Mouse (Mus musculus): ENCODE results near the gene Gm3164.
"Not testable (repeated sequence)": the region's sequence is repeated elsewhere in the genome, so short reads cannot be mapped to it uniquely, and the experiment has no call there.

Gm3164 gene

GRCm38 (mm10) chr14:4414965-4415835 is at the start of gene Gm3164:
Gene Gm3164 (plus strand): TSS chr14:4415448.
- DNase-seq, result not testable (repeated sequence)

- not testable (repeated sequence) for DNase-seq
Observed at GRCm38 (mm10) chr14:4368991-4369390, 46.3 kb upstream of the Gm3164 start.

GRCm38 (mm10) chr14:4369691-4370090 is 45.6 kb upstream of the Gm3164 start:
- DNase-seq, result not testable (repeated sequence)

GRCm38 (mm10) chr14:4377871-4378270 is 37.4 kb upstream of the Gm3164 start:
- DNase-seq, result not testable (repeated sequence)

GRCm38 (mm10) chr14:4385606-4386005 is 29.6 kb upstream of the Gm3164 start:
- not testable (repeated sequence) for DNase-seq

GRCm38 (mm10) chr14:4392841-4393530 is 22.3 kb upstream of the Gm3164 start:
- DNase-seq, result not testable (repeated sequence)

GRCm38 (mm10) chr14:4397226-4397625 is 18.0 kb upstream of the Gm3164 start, which contains the start of gene Gm3159:
Gene Gm3159 (plus strand): TSS chr14:4397526.
- DNase-seq, result not testable (repeated sequence)

GRCm38 (mm10) chr14:4398624-4399023 is 16.6 kb upstream of the Gm3164 start:
- DNase-seq, result not testable (repeated sequence)

GRCm38 (mm10) chr14:4400115-4400789 is 15.0 kb upstream of the Gm3164 start:
- not testable (repeated sequence) for DNase-seq

GRCm38 (mm10) chr14:4401245-4401644 is 14.0 kb upstream of the Gm3164 start:
- DNase-seq, result not testable (repeated sequence)

GRCm38 (mm10) chr14:4403840-4404239 is 11.4 kb upstream of the Gm3164 start:
- not testable (repeated sequence) for DNase-seq

- DNase-seq, result not testable (repeated sequence)
Observed at GRCm38 (mm10) chr14:4409939-4410338, 5.3 kb upstream of the Gm3164 start.

- not testable (repeated sequence) for DNase-seq
Observed at GRCm38 (mm10) chr14:4430692-4431091, 15.4 kb downstream of the Gm3164 start, which contains the start of gene Gm3173. Gene Gm3173 (plus strand): TSS chr14:4430992.

- DNase-seq, result not testable (repeated sequence)
Observed at GRCm38 (mm10) chr14:4481445-4481844, 66.2 kb downstream of the Gm3164 start, which contains the start of gene Gm3182. Gene Gm3182 (plus strand): TSS chr14:4481745.
